Mouse (Mus musculus): ENCODE measurements at regions not wholly inside any gene's neighbourhood (a gene's known extent, or its start where the extent isn't known, plus 50 kb on each side); places are given as distances from the start of the nearest gene placed in this dataset.

DNA sequence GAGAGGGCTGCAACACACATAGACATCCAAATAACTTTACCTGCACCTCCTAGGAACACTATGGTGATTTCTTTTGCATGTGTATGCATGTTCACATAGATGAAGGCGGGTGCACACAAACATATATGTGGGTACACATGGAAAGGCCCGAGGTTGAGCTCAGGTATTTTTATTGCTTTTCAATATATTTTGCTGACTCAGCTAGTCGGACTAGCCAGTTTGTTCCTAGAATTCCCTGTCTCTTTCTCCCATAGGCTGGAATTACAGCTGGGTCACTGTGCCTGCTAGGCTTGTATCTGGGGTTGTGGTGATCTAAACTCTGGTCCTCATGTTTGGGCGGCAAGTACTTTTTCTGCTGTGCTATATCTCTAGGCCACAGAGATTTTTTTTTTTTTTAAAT lies 166.1 kb upstream of the Mki67 start:
- TF ChIP-seq ZKSCAN1 (IDR thresholded peaks at IDR 0.05; ENCODE audit: low read depth, low read length) (no peak), MAFK (IDR thresholded peaks at IDR 0.05; ENCODE audit: borderline replicate concordance, low read depth, low read length) (peak; percentile 25; the same call in 1 of the 2 replicates), ZMIZ1 (IDR thresholded peaks at IDR 0.05; ENCODE audit: low read depth, low read length) (no peak)
- H3K79me2 ChIP-seq (ENCODE audit: control insufficient read depth, insufficient read depth, low read length, poor library complexity) = no peaks in the 10 kb centered on the region
- no peaks in the 10 kb centered on the region for H3K36me3 ChIP-seq (ENCODE audit: control insufficient read depth in 1 of 2, insufficient read depth in 2 of 2, low read length in 2 of 2)
- H3K9me3 ChIP-seq (replicated peaks; ENCODE audit: insufficient read depth, low read length) = no peaks in the 10 kb centered on the region
- no peaks in the 10 kb centered on the region for H3K4me1 ChIP-seq (ENCODE audit: control insufficient read depth in 1 of 2, insufficient read depth in 2 of 2, low read length in 2 of 2)
- H3K27me3 ChIP-seq (ENCODE audit: control insufficient read depth in 1 of 2, insufficient read depth in 2 of 2, low read length in 2 of 2) = no peaks in the 10 kb centered on the region
- no peak overlapping the region for H3K4me3 ChIP-seq (ENCODE audit: control insufficient read depth in 1 of 2, insufficient read depth in 1 of 2, low read depth in 2 of 2, low read length in 2 of 2)
- H3K27ac ChIP-seq (ENCODE audit: control insufficient read depth, low read depth, low read length) = no peak overlapping the region
- no peak overlapping the region for H3K9ac ChIP-seq (ENCODE audit: control insufficient read depth, low read depth, low read length, poor library complexity, severe bottlenecking)
- DNase-seq (ENCODE audit: low read depth, low spot score) = no peak

DNA sequence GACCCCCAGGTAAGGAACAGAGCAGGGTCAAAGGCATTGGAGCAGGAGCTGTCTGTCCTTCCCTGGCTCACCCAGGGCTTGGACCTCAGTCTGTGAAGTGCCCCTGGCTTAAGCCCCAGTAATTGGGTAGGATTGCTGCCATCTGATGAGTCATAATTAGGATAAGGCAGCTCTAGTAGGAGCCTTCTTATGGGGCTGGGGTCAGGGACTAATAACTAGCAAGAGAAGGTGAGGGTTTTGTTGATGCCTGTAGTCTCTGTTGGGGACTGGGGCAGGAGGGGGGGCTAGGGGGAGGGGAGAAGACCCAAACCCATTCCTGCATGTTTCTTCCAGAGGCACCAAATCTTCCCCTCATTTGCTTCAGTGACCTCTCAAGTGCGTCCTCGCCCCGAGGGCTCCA lies 172.4 kb upstream of the Mki67 start:
- Histone ChIP-seq H3K9me3 (replicated peaks; ENCODE audit: insufficient read depth, low read length) (no peaks in the 10 kb centered on the region), H3K4me3 (ENCODE audit: control insufficient read depth in 1 of 2, insufficient read depth in 1 of 2, low read depth in 2 of 2, low read length in 2 of 2) (no peak overlapping the region), H3K79me2 (ENCODE audit: control insufficient read depth, insufficient read depth, low read length, poor library complexity) (no peaks in the 10 kb centered on the region), H3K27me3 (ENCODE audit: control insufficient read depth in 1 of 2, insufficient read depth in 2 of 2, low read length in 2 of 2) (no peaks in the 10 kb centered on the region), H3K4me1 (ENCODE audit: control insufficient read depth in 1 of 2, insufficient read depth in 2 of 2, low read length in 2 of 2) (no peaks in the 10 kb centered on the region), H3K9ac (ENCODE audit: control insufficient read depth, low read depth, low read length, poor library complexity, severe bottlenecking) (no peak overlapping the region), H3K27ac (ENCODE audit: control insufficient read depth, low read depth, low read length) (no peak overlapping the region), H3K36me3 (ENCODE audit: control insufficient read depth in 1 of 2, insufficient read depth in 2 of 2, low read length in 2 of 2) (no peaks in the 10 kb centered on the region)
- TF ChIP-seq RAD21 (IDR thresholded peaks at IDR 0.05; ENCODE audit: low read depth, low read length) (no peak), MAFK (IDR thresholded peaks at IDR 0.05; ENCODE audit: borderline replicate concordance, low read depth, low read length) (no peak), MEF2A (IDR thresholded peaks at IDR 0.05; ENCODE audit: extremely low read depth, insufficient replicate concordance, low read depth, low read length, poor library complexity, severe bottlenecking) (no peak), SMC3 (IDR thresholded peaks at IDR 0.05; ENCODE audit: low read depth, low read length) (no peak), MAX (IDR thresholded peaks at IDR 0.05; ENCODE audit: low read length) (no peak), TCF12 (IDR thresholded peaks at IDR 0.05; ENCODE audit: low read depth, low read length) (no peak), BHLHE40 (IDR thresholded peaks at IDR 0.05; ENCODE audit: borderline replicate concordance, low read depth, low read length) (no peak), GABPA (IDR thresholded peaks at IDR 0.05; ENCODE audit: low read depth, low read length) (no peak), ZMIZ1 (IDR thresholded peaks at IDR 0.05; ENCODE audit: low read depth, low read length) (no peak), POLR2AphosphoS5 (IDR thresholded peaks at IDR 0.05; ENCODE audit: borderline replicate concordance, low read depth, low read length) (no peak), NELFE (IDR thresholded peaks at IDR 0.05; ENCODE audit: low read depth, low read length) (no peak), CTCF (IDR thresholded peaks at IDR 0.05 in 2 of 3, conservative IDR thresholded peaks at IDR 0.05 in 1 of 3; ENCODE audit: control insufficient read depth in 1 of 3, insufficient read depth in 1 of 3, low read depth in 2 of 3, low read length in 3 of 3, poor library complexity in 1 of 3, severe bottlenecking in 1 of 3) (no peak), MAZ (IDR thresholded peaks at IDR 0.05; ENCODE audit: low read depth, low read length) (no peak), TBP (IDR thresholded peaks at IDR 0.05; ENCODE audit: low read depth, low read length) (no peak), EP300 (IDR thresholded peaks at IDR 0.05; ENCODE audit: low read depth in 1 of 2, low read length in 2 of 2) (no peak), NRF1 (IDR thresholded peaks at IDR 0.05; ENCODE audit: insufficient read depth, low read depth, low read length, poor library complexity, severe bottlenecking) (no peak), KAT2A (conservative IDR thresholded peaks at IDR 0.05; ENCODE audit: low read depth, low read length) (no peak)
- DNase-seq (ENCODE audit: low read depth, low spot score) = no peak

Measured in MEL (cell line).